Mouse (Mus musculus): ENCODE results near the gene Gm28360. TPM values are rescaled to one million over a fixed set of nuclear protein-coding genes. Genes with fewer than 3 reads are reported as not detected.

Gene Gm28360
- polyA plus RNA-seq (2014; fragmentation: Illumina TruSeq; extraction: RNeasy Lipid Tissue Mini Kit (QIAGEN cat#74804); ENCODE audit: low read depth, low replicate concordance) = not detected

DNA sequence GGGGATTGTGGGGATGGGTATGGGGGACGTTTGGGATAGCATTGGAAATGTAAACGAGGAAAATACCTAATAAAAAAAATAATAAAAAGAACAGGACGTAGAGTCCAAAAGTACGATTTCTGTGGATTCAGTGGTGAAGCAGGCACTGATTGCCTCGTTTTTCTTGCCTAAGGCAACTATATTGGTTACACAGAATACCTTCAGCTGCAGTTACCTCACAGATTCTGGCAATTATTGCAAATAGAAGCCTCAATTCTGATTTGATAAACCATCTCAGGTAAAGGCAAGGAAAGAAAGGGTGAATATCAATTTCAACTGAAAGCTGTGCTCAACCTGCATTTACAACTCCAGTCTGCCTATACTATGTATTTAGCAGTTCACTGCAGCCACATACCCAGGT lies at the start of gene Gm28360:
Gm28360 (plus strand) TSS at position 301 of the 400 bp plus-strand sequence.

DNA sequence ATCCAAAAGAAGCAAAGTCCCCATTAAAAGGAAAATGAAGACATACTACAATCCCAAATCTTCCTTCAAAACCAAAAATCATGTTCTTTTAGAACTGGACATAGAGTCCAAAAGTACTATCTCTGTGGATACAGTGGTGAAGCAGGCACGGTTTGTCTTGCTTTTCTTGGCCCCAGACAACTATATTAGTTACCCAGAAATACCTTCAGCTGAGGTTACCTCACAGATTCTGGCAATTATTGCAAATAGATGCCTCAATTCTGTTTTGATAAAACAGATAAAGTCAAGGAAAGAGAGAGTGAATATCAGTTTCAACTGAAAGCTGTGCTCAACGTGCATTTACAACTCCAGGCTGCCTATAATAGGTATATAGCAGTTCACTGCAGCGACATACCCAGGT lies 49.0 kb upstream of the Gm28360 start, which contains the start of gene B020011L13Rik:
B020011L13Rik (plus strand) TSS at position 301 of the 400 bp plus-strand sequence.

Other genes starting within 250 kb of the Gm28360 start
- not detected for gene Gm28363, start 132.9 kb upstream of the Gm28360 start, polyA plus RNA-seq (2014; fragmentation: Illumina TruSeq; extraction: RNeasy Lipid Tissue Mini Kit (QIAGEN cat#74804); ENCODE audit: low read depth, low replicate concordance)
- gene B020011L13Rik, start 48.9 kb upstream of the Gm28360 start, polyA plus RNA-seq (2014; fragmentation: Illumina TruSeq; extraction: RNeasy Lipid Tissue Mini Kit (QIAGEN cat#74804); ENCODE audit: low read depth, low replicate concordance) = not detected
- gene Gm28168, start 97.9 kb downstream of the Gm28360 start, polyA plus RNA-seq (2014; fragmentation: Illumina TruSeq; extraction: RNeasy Lipid Tissue Mini Kit (QIAGEN cat#74804); ENCODE audit: low read depth, low replicate concordance) = not detected
- not detected for gene Gm7145, start 135.9 kb downstream of the Gm28360 start, polyA plus RNA-seq (2014; fragmentation: Illumina TruSeq; extraction: RNeasy Lipid Tissue Mini Kit (QIAGEN cat#74804); ENCODE audit: low read depth, low replicate concordance)